ENCODE assay signal across 7 mouse cellular contexts in the genomic region with DNA sequence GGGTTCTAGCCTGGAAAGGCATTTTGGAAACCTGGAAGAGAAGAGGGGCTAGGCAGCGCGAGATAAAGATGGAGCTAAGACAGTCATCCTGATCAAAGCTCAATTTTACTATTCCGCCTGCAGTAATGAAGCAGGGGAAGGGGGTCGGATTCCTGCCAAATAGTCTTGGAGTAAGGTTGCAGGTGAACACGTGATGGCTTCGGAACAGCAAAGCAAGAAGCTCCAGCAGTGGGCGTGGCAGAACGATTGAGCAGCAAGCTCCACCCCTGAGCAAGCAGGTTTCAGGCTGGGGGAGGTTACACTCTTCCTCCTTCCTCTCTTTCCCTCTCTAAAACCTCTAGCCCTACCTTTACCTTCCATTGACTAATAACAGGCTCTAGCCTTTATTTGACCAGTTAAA. TPM values are rescaled to one million over a fixed set of nuclear protein-coding genes. Genes with fewer than 3 reads are reported as not detected.
A peak's percentile ranks its signal among the peaks of the same experiment; 100 is the strongest.
DNase-seq lines count a peak whose midpoint lies in the region; ATAC-seq and TF ChIP-seq lines count a peak whose summit lies in the region.
"Not testable (repeated sequence)": the region's sequence is repeated elsewhere in the genome, so short reads cannot be mapped to it uniquely, and the experiment has no call there.

No protein-coding gene starts in this region.

- peaks cover 18% of the 10 kb centered on the region for H3K4me1 ChIP-seq in E14TG2a.4 (replicated peaks; ENCODE audit: low read depth, low read length)
- not testable (repeated sequence) for H3K4me1 ChIP-seq in embryonic facial prominence, embryonic 14.5 days (ENCODE audit: control insufficient read depth, insufficient read depth, low read length); liver, adult 2 months (ENCODE audit: control insufficient read depth, insufficient read depth, low read length)

- DNase-seq in R1 (ENCODE audit: low read depth, low spot score): peak; percentile 91
- peak; percentile 9 to 21 for DNase-seq in cerebellum, postnatal 14 days
- DNase-seq in embryonic facial prominence, embryonic 14.5 days (ENCODE audit: low spot score): peak; percentile 49
- DNase-seq in kidney, adult 18-20 months: peak; percentile 4
- peak; percentile 6 for DNase-seq in kidney, postnatal 14 days
- peak; percentile 54 for DNase-seq in liver, adult 2 months (ENCODE audit: extremely low read depth, low read depth, low spot score)

- WGBS in embryonic facial prominence, embryonic 14.5 days: 16% methylated on average over 8 of the region's 8 CpGs
- 14% methylated on average over 8 of the region's 8 CpGs for WGBS in liver, adult 2 months

- not testable (repeated sequence) for H3K9ac ChIP-seq in embryonic facial prominence, embryonic 14.5 days (ENCODE audit: low read depth, low read length); liver, adult 2 months (ENCODE audit: low read depth, low read length)

- H3K36me3 ChIP-seq in E14TG2a.4 (ENCODE audit: insufficient read depth, low read length); embryonic facial prominence, embryonic 14.5 days (ENCODE audit: control insufficient read depth, insufficient read depth, low read length); liver, adult 2 months (ENCODE audit: control insufficient read depth, insufficient read depth, low read length): not testable (repeated sequence)

- H3K79me2 ChIP-seq in liver, adult 2 months (ENCODE audit: control insufficient read depth, insufficient read depth, low read length): not testable (repeated sequence)

- not testable (repeated sequence) for TF ChIP-seq CTCF in E14TG2a.4 (conservative IDR thresholded peaks at IDR 0.05; ENCODE audit: low read length); liver, adult 2 months (IDR thresholded peaks at IDR 0.05; ENCODE audit: low read depth, low read length)

- H3K4me2 ChIP-seq in embryonic facial prominence, embryonic 14.5 days (ENCODE audit: low read depth, low read length): not testable (repeated sequence)

- H3K27ac ChIP-seq in embryonic facial prominence, embryonic 14.5 days (replicated peaks; ENCODE audit: low read depth, low read length); liver, adult 2 months (replicated peaks; ENCODE audit: insufficient read depth, low read depth, low read length): not testable (repeated sequence)

- ATAC-seq in embryonic facial prominence, embryonic 14.5 days (ENCODE audit: low read depth): not testable (repeated sequence)

- not testable (repeated sequence) for H3K27me3 ChIP-seq in E14TG2a.4 (ENCODE audit: insufficient read depth, low read length); embryonic facial prominence, embryonic 14.5 days (replicated peaks; ENCODE audit: control insufficient read depth, insufficient read depth, low read length); liver, adult 2 months (ENCODE audit: control insufficient read depth, insufficient read depth, low read length)

- H3K4me3 ChIP-seq in E14TG2a.4 (replicated peaks; ENCODE audit: low read length): peak overlapping the region; percentile 77
- H3K4me3 ChIP-seq in embryonic facial prominence, embryonic 14.5 days (ENCODE audit: low read depth, low read length); liver, adult 2 months (ENCODE audit: insufficient read depth, low read depth, low read length): not testable (repeated sequence)

- TF ChIP-seq POLR2A in liver, adult 2 months (IDR thresholded peaks at IDR 0.05; ENCODE audit: extremely low read depth, insufficient read depth, low read length): not testable (repeated sequence)

- H3K9me3 ChIP-seq in E14TG2a.4 (ENCODE audit: low read length); embryonic facial prominence, embryonic 14.5 days (ENCODE audit: control insufficient read depth, low read length): not testable (repeated sequence)

RNA-seq across cellular contexts. Expression of gene Cox7c, which starts 7.4 kb away (rescaled TPM):
- 594 and 703 TPM in 2 replicates for polyA plus RNA-seq in embryonic facial prominence, embryonic 14.5 days (2014; fragmentation: Nextera tagmentation; extraction: Ambion mirVana)
- total RNA-seq in liver, adult 2 months (2014; rRNA removed): 962 and 1,172 TPM in 2 replicates
- polyA plus RNA-seq in liver, adult 2 months (2012; rRNA removed): 543 and 567 TPM in 2 replicates

Comparison
In these comparisons a context has a peak if more than half of its experiments do, and no peak if none do; other contexts are left out.
1. DNase-seq: peak in every context shown above with its lines; median percentile 91 in R1; 54 in liver, adult 2 months; 49 in embryonic facial prominence, embryonic 14.5 days; 15 in cerebellum, postnatal 14 days; 6 in kidney, postnatal 14 days; 4 in kidney, adult 18-20 months.